Mouse (Mus musculus) left cerebral cortex, adult 9 months (tissue): ENCODE measurements around the gene Igsf9b.
A peak's percentile ranks its signal among the peaks of the same experiment; 100 is the strongest.

ENCODE experiments used
- DNase-seq, 2 experiments: peaks; one replicate each; pipeline ENCODE4 v3.0.0; 2022; ENCODE audit warnings: low spot score in 2 of 2

Igsf9b gene

DNA sequence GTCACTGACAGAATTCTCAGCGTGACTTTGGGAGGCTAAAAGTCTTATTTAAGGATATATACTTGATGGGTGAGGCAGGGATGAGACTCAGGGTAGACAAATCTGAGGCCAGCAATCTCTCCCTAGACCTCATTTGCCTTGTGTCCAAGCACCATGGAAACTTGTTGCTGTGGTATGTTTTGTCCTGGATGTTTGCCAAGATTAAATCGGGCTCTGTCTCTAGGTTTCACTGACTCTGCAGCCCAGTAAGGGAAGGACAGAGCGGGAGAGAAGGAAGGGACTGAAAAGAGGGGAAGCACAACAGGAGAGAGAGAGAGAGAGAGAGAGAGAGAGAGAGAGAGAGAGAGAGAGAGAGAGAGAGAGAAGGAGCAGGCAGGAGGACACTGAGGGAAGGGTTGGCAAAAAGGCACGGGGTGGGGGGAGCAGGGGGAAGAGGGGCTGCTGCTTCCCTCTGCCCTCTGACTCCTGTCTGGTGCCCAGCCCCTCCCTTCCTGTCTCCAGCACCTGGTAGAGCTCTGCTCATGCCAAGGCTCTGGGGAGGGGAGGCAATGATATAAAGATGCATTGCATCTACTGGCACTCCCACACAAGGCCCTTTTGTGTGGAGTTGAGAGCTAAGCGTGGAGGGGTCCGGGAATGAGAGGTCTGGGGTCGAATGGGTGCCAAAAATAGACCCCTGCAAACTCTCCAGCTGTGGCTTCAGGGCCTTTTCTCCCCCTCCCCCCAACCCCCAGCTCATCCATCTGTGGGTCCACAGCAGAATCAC, 9.3 kb upstream of the Igsf9b start:
- no peak for DNase-seq

DNA sequence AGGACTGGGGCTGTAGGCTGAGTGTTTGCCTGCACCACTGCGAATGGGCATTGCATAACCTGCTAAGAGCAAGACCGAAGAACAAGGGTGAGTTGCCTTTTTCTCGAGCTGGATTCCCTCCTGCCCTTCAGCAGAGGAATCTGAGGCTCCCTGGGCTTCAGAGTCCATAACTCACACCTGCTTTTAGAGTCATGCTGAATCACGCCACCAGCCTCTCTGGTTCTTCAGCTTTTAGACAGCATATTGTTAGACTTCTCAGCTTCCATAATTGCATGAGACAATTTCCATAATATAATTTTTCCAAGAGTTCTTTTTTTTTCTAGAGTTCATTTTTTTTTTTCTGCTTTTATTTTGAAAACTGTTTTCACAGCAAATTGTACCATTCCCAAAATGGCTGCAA, 4.6 kb upstream of the Igsf9b start:
- no peak for DNase-seq

DNA sequence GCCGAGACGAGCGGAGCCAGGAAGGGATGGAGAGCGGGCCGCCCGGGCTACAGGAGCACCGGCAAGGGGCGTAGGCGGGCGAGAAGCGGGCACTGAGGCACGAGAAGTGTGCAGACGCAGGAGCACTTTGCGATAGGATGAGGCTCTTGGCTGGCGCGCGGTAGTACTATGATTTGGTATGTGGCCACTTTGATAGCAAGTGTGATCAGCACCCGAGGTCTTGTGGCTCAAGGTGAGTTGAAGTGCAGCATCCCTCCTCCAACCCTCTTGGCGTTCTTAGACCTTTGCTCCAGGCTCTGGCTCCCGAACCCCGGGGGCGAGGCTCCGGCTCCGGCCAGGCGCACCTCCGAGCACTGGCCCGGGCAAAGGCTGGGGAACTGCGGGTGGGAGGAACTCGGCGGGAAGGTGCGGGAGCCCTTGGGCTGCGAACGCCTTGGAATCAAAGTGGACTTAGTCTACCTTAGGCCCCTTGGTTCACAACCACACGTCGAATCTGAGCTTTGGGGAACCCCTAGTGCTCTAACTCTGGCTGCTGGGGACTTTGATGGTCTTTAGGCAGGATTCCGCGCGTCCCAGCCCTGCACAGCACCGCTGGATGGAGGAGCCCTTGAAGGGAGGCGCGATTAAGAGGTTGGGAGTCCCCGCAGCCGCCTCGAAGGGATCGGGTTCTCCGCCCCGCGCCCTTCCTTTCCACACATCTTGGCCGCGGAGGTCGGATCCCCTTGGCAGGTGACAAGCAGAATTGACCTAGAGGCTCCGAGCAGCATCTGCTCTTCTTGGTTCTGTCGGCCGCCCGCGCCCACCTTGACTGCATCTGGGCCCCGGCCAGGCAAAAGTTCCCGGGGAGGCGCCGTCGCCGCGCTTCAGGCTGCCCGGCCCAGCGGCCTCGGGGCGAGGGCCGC, 533 bp downstream of the Igsf9b start:
- DNase-seq: no peak

DNA sequence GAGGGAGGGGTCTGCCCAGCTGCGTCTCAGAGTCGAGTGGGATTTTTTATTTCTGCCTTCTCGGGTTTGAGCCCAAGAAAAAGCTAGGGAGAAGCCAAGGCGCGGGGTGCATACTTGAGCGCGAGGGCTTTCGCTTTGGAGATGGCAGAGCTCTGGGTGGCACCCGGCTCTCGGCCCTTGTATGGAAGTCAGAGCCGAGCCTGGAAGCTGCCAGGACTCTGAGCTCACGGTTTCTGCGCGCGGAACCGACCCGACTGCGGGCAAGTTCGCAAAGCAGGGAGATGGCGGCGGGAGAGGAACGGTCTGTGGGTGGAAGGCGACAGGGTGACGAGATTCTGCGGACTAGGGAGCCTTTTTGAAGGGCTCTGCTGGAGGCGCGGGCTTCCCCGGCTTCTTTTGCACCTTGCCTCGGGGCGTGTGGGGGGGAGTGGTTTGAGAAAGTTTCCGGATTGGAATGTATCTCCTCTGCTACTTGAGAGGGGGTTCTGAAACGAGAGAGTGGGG, 1.2 kb downstream of the Igsf9b start:
- no peak for DNase-seq

- no peak for DNase-seq
Measured at GRCm38 (mm10) chr9:27300698-27301097, 1.7 kb downstream of the Igsf9b start.

DNA sequence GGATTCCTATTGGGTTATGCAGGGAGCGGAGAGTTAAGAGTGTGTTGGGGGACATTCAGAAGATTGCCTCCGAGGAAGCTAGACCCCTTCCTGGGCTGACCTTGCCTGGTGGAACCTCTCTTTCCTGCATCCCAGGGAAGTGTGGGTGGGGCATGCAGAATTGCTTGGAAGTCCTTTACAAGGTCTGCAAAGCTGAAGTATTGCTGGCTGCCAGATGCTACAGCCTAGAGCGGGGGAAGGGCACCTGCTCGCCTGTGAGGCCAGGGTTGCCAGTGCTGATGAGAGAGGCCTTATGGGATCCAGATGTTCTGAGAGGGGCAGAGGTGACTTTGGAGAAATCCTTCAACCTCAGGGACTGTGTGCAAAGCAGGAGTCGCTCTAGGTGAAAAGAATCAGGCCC, 2.5 kb downstream of the Igsf9b start:
- DNase-seq: no peak

GRCm38 (mm10) chr9:27302291-27302690, 3.3 kb downstream of the Igsf9b start:
- DNase-seq: peak in 1 of 2 experiments; percentile 65

DNA sequence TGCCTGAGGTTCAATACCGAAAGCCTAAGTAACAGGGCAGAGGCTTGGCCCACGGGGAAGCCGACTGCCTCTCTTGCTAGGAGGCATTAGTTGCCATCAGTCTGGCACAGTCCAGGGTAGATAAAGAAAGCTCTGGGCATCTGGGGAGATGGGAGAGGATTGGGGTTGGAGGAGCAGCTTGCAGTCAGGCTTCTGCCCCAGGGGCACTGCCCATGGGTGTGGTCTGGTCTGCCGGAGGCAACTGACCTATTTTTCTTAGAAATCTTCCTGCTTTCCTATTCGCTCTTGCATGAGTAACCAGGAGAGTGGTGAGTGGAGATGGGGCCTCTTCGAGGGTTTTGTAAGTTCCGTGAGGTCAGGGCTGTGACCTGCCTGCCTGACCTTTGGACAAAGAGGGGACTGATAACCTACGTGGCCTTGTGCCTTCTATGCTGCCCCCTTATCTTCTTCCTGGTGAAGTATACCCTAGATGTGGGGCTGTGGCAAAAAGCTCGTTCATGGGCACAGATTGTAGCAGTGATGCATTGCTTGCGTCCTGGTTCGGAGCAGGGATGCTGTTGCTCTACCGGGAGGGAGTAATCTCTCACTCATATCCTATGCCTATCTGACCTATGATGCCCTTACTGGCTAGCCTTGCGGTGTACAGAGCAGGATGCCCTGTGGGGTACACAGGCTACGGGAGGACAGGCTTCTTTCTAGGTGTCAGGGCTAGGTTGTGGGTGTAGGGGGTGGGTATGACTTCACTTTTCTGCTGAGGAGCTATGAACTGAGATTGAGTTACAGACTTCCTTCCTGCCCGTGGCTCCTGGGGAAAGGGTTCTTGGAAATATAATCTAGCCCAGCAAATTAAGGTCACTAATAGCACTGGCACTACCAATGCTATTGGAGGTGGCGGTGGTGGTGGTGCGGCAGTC, 4.8 kb downstream of the Igsf9b start:
- DNase-seq: no peak

- peak in 1 of 2 experiments; percentile 69 for DNase-seq
Measured at GRCm38 (mm10) chr9:27304485-27305102, 5.6 kb downstream of the Igsf9b start.

DNA sequence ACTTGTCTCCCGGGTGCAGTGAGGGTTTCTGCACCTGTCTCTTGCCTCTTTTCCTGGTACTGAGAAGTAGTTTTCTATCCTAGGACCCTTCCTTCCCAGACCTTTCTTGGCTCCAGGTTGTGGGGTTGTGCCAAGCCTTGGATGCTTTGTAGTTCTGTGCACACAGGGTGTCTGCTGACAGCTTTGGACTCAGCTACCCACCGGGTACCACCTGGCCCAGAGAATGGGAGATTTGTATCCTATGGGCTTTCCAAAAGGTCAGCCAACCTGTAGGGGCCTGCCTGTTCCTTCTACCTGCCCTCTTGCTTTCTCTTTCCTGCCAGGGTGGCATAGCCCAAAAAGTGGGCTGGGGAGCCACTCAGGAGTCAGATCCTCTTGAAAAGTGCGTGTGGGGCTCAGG, 6.5 kb downstream of the Igsf9b start:
- no peak for DNase-seq

DNA sequence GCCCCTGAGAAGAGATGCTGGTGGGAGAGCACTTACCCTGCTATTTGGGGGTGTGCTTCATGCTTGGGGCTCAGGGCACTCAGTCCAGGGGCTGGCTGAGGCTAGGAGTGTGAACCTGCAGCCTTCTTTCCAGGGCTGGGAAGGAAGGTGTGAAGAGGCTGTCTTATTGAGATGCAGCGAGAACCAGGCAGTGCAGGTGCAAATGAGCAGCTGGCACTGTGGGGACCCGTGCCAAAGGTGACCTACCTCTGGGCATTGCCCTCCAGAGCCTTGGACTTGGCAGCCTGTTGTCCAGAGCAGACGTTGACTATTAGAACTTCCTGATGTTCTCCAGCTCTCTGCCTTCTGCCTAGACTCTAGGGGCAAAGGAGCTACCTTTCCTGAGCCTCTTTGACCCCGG, 7.6 kb downstream of the Igsf9b start:
- DNase-seq: no peak

GRCm38 (mm10) chr9:27307265-27307664, 8.3 kb downstream of the Igsf9b start:
- peak; percentile 63 to 76 for DNase-seq

- DNase-seq: no peak
Measured at GRCm38 (mm10) chr9:27308045-27308444, 9.0 kb downstream of the Igsf9b start.

- DNase-seq: no peak
Measured at GRCm38 (mm10) chr9:27308561-27308960, 9.6 kb downstream of the Igsf9b start.

DNA sequence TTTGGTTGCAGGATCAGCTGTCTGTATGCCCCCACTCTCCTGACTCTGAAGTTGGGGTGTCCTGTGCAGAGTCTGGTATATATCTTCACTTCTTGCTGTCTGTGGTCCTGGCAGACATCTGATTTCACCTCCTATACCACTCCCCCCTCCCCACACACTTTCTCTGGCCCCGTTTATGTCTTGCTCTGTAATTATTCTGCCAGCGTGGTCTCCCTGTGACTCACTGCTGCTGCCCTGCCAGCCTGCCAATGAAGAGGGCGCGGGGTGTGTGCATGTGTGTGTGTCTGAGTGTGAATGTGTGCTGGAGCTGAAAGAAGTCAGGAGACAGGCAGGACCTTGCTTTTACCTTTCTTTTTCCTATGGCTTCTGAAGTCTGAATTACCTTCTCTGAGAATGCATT, 11.0 kb downstream of the Igsf9b start:
- DNase-seq: no peak

GRCm38 (mm10) chr9:27313427-27313826, 14.4 kb downstream of the Igsf9b start:
- DNase-seq: no peak

GRCm38 (mm10) chr9:27321267-27321666, 22.3 kb downstream of the Igsf9b start:
- DNase-seq: no peak

- no peak for DNase-seq
Measured at GRCm38 (mm10) chr9:27322277-27322676, 23.3 kb downstream of the Igsf9b start.

DNA sequence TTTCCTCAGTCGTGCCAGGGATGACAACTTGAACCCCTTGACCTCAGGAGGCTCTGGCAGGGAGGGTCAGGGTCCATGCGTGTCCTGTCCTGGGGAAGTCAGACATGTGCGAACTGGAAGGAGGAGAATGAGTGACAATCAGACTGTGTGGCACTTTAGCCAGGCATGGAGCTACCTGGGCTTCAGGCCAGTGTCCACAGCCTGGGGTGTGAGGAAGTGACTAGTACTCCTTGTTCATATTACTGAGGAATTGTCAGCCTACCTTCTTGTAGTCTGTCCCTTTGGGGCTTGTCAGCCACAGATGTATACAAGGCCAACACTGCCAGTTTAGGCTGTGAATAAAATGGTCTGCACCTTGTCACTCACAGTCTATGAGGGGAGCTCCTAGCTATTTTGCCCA, 24.4 kb downstream of the Igsf9b start:
- no peak for DNase-seq

GRCm38 (mm10) chr9:27325920-27326319, 26.9 kb downstream of the Igsf9b start:
- peak in 1 of 2 experiments; percentile 84 for DNase-seq

DNA sequence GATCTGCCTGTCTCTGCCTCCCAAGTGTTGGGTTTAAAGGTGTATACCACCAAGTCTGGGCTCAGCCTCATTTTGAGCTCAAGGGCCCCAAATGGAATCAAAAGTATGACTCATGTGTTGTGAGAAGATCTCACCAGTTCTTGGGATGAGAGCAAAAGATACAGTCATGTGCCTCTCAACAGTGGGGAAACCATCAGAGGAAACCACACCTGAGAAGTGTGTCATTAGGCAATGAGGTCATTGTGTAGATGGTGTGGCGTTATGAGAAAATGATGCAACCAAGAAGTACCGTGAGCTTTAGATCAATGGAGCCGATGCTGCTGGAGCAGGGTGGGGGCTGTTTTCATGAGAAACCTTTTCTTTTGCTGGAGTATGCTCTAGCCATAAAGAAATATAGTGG, 28.6 kb downstream of the Igsf9b start:
- no peak for DNase-seq
